Mouse (Mus musculus): Measurements from ENCODE around the gene Insig1. TPM values are rescaled to one million over a fixed set of nuclear protein-coding genes. Genes with fewer than 3 reads are reported as not detected.

The Insig1 gene
- polyA plus RNA-seq, 1 experiment from 2014 or later: 90.8 TPM

GRCm38 (mm10) chr5:28071456-28072223 lies 477 bp downstream of the Insig1 start:
- H3K36me3 ChIP-seq (ENCODE audit: control insufficient read depth, insufficient read depth): peaks cover 27% of the 10 kb centered on the region
- under 1% methylated on average over 50 of the region's 50 CpGs for WGBS (ENCODE audit: insufficient replicate concordance)
- H3K27ac ChIP-seq (ENCODE audit: low read length): peak overlapping the region; percentile 90
- peak overlapping the region; percentile 80 for H3K9ac ChIP-seq (ENCODE audit: low read depth, low read length)
- H3K4me1 ChIP-seq (ENCODE audit: control insufficient read depth, low read depth, low read length): peaks cover 30% of the 10 kb centered on the region
- H3K27me3 ChIP-seq (ENCODE audit: control insufficient read depth, insufficient read depth, low read depth, low read length): no peaks in the 10 kb centered on the region
- H3K4me2 ChIP-seq (ENCODE audit: low read depth, low read length): peak overlapping the region; percentile 95
- H3K9me3 ChIP-seq (replicated peaks; ENCODE audit: control insufficient read depth, low read length): no peaks in the 10 kb centered on the region
- peak; percentile 56 for ATAC-seq (ENCODE audit: low read depth)
- peak overlapping the region; percentile 81 for H3K4me3 ChIP-seq (ENCODE audit: low read depth, low read length)

- no peaks in the 10 kb centered on the region for H3K4me1 ChIP-seq (ENCODE audit: control insufficient read depth, low read depth, low read length)
- no peaks in the 10 kb centered on the region for H3K9me3 ChIP-seq (replicated peaks; ENCODE audit: control insufficient read depth, low read length)
- H3K9ac ChIP-seq (ENCODE audit: low read depth, low read length): no peak overlapping the region
- no peak overlapping the region for H3K27ac ChIP-seq (ENCODE audit: low read length)
- H3K4me2 ChIP-seq (ENCODE audit: low read depth, low read length): no peak overlapping the region
- no peak for ATAC-seq (ENCODE audit: low read depth)
- peaks cover 17% of the 10 kb centered on the region for H3K36me3 ChIP-seq (ENCODE audit: control insufficient read depth, insufficient read depth)
- WGBS (ENCODE audit: insufficient replicate concordance): 62% methylated on average over 2 of the region's 2 CpGs
- H3K27me3 ChIP-seq (ENCODE audit: control insufficient read depth, insufficient read depth, low read depth, low read length): no peaks in the 10 kb centered on the region
- no peak overlapping the region for H3K4me3 ChIP-seq (ENCODE audit: low read depth, low read length)
Observed at GRCm38 (mm10) chr5:28079431-28079830, 8.3 kb downstream of the Insig1 start.

- Histone ChIP-seq H3K4me3 (ENCODE audit: low read depth, low read length) (no peak overlapping the region), H3K9me3 (replicated peaks; ENCODE audit: control insufficient read depth, low read length) (no peaks in the 10 kb centered on the region), H3K36me3 (ENCODE audit: control insufficient read depth, insufficient read depth) (peaks cover 6% of the 10 kb centered on the region), H3K9ac (ENCODE audit: low read depth, low read length) (no peak overlapping the region), H3K4me2 (ENCODE audit: low read depth, low read length) (no peak overlapping the region), H3K27ac (ENCODE audit: low read length) (no peak overlapping the region), H3K4me1 (ENCODE audit: control insufficient read depth, low read depth, low read length) (no peaks in the 10 kb centered on the region), H3K27me3 (ENCODE audit: control insufficient read depth, insufficient read depth, low read depth, low read length) (no peaks in the 10 kb centered on the region)
- WGBS (ENCODE audit: insufficient replicate concordance): 35% methylated on average over 2 of the region's 2 CpGs
- ATAC-seq (ENCODE audit: low read depth): no peak
Observed at GRCm38 (mm10) chr5:28081127-28081526, 10.0 kb downstream of the Insig1 start.

DNA sequence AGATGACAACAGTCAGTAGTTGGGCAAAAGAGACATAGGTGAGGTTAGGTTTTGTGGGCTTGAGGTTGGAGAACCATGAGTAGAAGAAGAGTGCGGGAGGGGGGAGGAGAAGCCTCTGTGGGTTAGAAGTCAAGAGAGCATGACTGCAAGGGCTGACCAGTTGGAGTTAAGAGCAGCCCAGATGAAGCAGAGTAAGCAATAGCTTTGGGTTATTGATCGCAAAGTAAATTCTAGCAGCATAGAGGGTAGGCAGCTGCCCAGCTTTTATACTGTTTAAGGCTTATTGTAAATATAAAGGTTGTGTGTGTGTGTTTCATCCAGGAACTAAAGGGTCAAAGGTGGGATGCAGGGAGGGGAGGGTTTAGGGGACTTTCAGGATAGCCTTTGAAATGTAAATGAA lies 10.7 kb downstream of the Insig1 start:
- ATAC-seq (ENCODE audit: low read depth): peak; percentile 70
- Histone ChIP-seq H3K27me3 (ENCODE audit: control insufficient read depth, insufficient read depth, low read depth, low read length) (no peaks in the 10 kb centered on the region), H3K4me3 (ENCODE audit: low read depth, low read length) (no peak overlapping the region), H3K9me3 (replicated peaks; ENCODE audit: control insufficient read depth, low read length) (no peaks in the 10 kb centered on the region), H3K36me3 (ENCODE audit: control insufficient read depth, insufficient read depth) (no peaks in the 10 kb centered on the region), H3K4me1 (ENCODE audit: control insufficient read depth, low read depth, low read length) (no peaks in the 10 kb centered on the region), H3K9ac (ENCODE audit: low read depth, low read length) (no peak overlapping the region), H3K4me2 (ENCODE audit: low read depth, low read length) (no peak overlapping the region), H3K27ac (ENCODE audit: low read length) (no peak overlapping the region)
- WGBS (ENCODE audit: insufficient replicate concordance): 68% methylated on average over 2 of the region's 2 CpGs

DNA sequence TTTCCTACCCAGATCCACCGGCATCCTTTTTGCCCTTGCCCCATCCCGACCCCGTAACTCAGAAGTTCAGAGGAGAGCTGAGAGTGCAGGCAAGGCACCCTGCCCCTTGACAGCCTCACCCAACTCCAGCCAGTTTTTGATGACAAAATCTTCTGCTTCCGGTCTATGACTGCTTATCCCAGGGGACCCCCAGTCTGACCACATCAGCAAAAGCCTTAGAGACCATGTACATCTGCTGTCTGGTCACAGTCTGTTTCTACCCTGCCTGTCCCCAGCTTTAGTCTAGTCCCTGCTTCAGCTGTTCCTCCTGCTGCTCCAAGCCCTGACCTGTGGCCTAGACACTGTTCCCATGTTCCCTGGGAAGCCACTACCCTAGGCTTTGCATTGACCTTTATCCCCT lies 11.1 kb downstream of the Insig1 start:
- H3K4me2 ChIP-seq (ENCODE audit: low read depth, low read length): no peak overlapping the region
- H3K4me1 ChIP-seq (ENCODE audit: control insufficient read depth, low read depth, low read length): no peaks in the 10 kb centered on the region
- H3K27ac ChIP-seq (ENCODE audit: low read length): no peak overlapping the region
- no peaks in the 10 kb centered on the region for H3K9me3 ChIP-seq (replicated peaks; ENCODE audit: control insufficient read depth, low read length)
- 49% methylated on average over 4 of the region's 4 CpGs for WGBS (ENCODE audit: insufficient replicate concordance)
- H3K27me3 ChIP-seq (ENCODE audit: control insufficient read depth, insufficient read depth, low read depth, low read length): no peaks in the 10 kb centered on the region
- no peaks in the 10 kb centered on the region for H3K36me3 ChIP-seq (ENCODE audit: control insufficient read depth, insufficient read depth)
- ATAC-seq (ENCODE audit: low read depth): no peak
- no peak overlapping the region for H3K9ac ChIP-seq (ENCODE audit: low read depth, low read length)
- H3K4me3 ChIP-seq (ENCODE audit: low read depth, low read length): no peak overlapping the region

DNA sequence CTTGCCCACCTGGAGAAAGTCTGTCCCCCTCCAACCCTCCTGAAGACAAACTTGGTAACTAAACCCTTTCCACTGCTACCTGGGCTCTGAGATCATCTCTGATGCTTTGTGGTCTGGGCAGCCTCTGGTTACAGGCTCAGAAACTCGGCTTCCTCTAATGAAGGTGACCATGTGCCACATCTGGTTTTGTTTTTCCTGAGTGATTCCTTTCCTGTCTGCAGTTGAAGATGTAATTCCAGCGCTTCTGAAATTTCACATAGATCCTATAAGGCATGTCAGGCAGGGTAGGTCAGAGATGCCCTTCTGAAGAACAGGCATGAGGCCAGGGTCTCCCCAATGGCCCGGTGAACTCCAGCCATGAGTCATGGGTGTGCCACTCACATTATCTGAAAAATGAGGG lies 11.6 kb downstream of the Insig1 start:
- no peaks in the 10 kb centered on the region for H3K9me3 ChIP-seq (replicated peaks; ENCODE audit: control insufficient read depth, low read length)
- H3K4me3 ChIP-seq (ENCODE audit: low read depth, low read length): no peak overlapping the region
- H3K9ac ChIP-seq (ENCODE audit: low read depth, low read length): no peak overlapping the region
- WGBS (ENCODE audit: insufficient replicate concordance): 44% methylated on average over 3 of the region's 3 CpGs
- no peak for ATAC-seq (ENCODE audit: low read depth)
- no peaks in the 10 kb centered on the region for H3K4me1 ChIP-seq (ENCODE audit: control insufficient read depth, low read depth, low read length)
- H3K27ac ChIP-seq (ENCODE audit: low read length): no peak overlapping the region
- H3K4me2 ChIP-seq (ENCODE audit: low read depth, low read length): no peak overlapping the region
- H3K36me3 ChIP-seq (ENCODE audit: control insufficient read depth, insufficient read depth): no peaks in the 10 kb centered on the region
- no peaks in the 10 kb centered on the region for H3K27me3 ChIP-seq (ENCODE audit: control insufficient read depth, insufficient read depth, low read depth, low read length)

DNA sequence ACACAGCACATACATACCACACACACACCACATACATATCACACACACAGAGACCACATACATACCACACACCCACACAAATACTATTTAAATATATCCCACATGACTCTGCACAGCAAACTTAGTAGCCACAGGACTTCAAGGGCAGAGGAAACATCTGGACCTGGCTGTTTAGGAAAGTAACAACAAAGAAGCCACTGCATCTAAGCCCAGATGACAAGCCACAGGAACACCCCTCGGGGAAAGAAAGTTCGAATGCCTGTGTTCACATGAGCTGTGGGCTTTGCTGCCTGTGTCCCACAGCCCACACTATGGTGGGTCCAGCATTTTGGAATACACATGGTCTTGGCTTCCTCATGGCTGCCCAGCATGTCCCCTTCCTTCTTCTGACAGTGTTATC lies 13.6 kb downstream of the Insig1 start:
- Histone ChIP-seq H3K9ac (ENCODE audit: low read depth, low read length) (no peak overlapping the region), H3K9me3 (replicated peaks; ENCODE audit: control insufficient read depth, low read length) (no peaks in the 10 kb centered on the region), H3K4me1 (ENCODE audit: control insufficient read depth, low read depth, low read length) (no peaks in the 10 kb centered on the region), H3K27ac (ENCODE audit: low read length) (no peak overlapping the region), H3K4me2 (ENCODE audit: low read depth, low read length) (no peak overlapping the region), H3K27me3 (ENCODE audit: control insufficient read depth, insufficient read depth, low read depth, low read length) (no peaks in the 10 kb centered on the region; the same call in 1 of the 2 replicates), H3K4me3 (ENCODE audit: low read depth, low read length) (no peak overlapping the region), H3K36me3 (ENCODE audit: control insufficient read depth, insufficient read depth) (no peaks in the 10 kb centered on the region)
- 24% methylated on average over 2 of the region's 2 CpGs for WGBS (ENCODE audit: insufficient replicate concordance)
- no peak for ATAC-seq (ENCODE audit: low read depth)

GRCm38 (mm10) chr5:28090547-28090946 lies 19.4 kb downstream of the Insig1 start:
- no peak overlapping the region for H3K4me3 ChIP-seq (ENCODE audit: low read depth, low read length)
- H3K36me3 ChIP-seq (ENCODE audit: control insufficient read depth, insufficient read depth): no peaks in the 10 kb centered on the region
- no peak overlapping the region for H3K27ac ChIP-seq (ENCODE audit: low read length)
- no peaks in the 10 kb centered on the region; the same call in 1 of the 2 replicates for H3K27me3 ChIP-seq (ENCODE audit: control insufficient read depth, insufficient read depth, low read depth, low read length)
- no peaks in the 10 kb centered on the region for H3K4me1 ChIP-seq (ENCODE audit: control insufficient read depth, low read depth, low read length)
- H3K9me3 ChIP-seq (replicated peaks; ENCODE audit: control insufficient read depth, low read length): no peaks in the 10 kb centered on the region
- peak; percentile 39; the same call in 1 of the 2 replicates for ATAC-seq (ENCODE audit: low read depth)
- WGBS (ENCODE audit: insufficient replicate concordance): 43% methylated on average over 1 of the region's 1 CpGs
- no peak overlapping the region for H3K9ac ChIP-seq (ENCODE audit: low read depth, low read length)
- no peak overlapping the region for H3K4me2 ChIP-seq (ENCODE audit: low read depth, low read length)

GRCm38 (mm10) chr5:28092327-28092726 lies 21.2 kb downstream of the Insig1 start:
- Histone ChIP-seq H3K9ac (ENCODE audit: low read depth, low read length) (no peak overlapping the region), H3K4me2 (ENCODE audit: low read depth, low read length) (no peak overlapping the region), H3K9me3 (replicated peaks; ENCODE audit: control insufficient read depth, low read length) (no peaks in the 10 kb centered on the region), H3K4me1 (ENCODE audit: control insufficient read depth, low read depth, low read length) (no peaks in the 10 kb centered on the region), H3K4me3 (ENCODE audit: low read depth, low read length) (no peak overlapping the region), H3K36me3 (ENCODE audit: control insufficient read depth, insufficient read depth) (no peaks in the 10 kb centered on the region), H3K27me3 (ENCODE audit: control insufficient read depth, insufficient read depth, low read depth, low read length) (no peaks in the 10 kb centered on the region; the same call in 1 of the 2 replicates), H3K27ac (ENCODE audit: low read length) (no peak overlapping the region)
- no peak for ATAC-seq (ENCODE audit: low read depth)
- 69% methylated on average over 3 of the region's 3 CpGs for WGBS (ENCODE audit: insufficient replicate concordance)

Data from liver, embryonic 16.5 days (tissue).